Mouse (Mus musculus) left cerebral cortex, adult 8-10 months (tissue): Measurements from ENCODE around the gene Rbms3. TPM values are rescaled to one million over a fixed set of nuclear protein-coding genes. Genes with fewer than 3 reads are reported as not detected.

Source experiments
- DNase-seq, 2 experiments: peaks; one replicate each; pipeline ENCODE4 v3.0.0; 2022; ENCODE audit warnings: low spot score in 2 of 2
- total RNA-seq, 4 experiments: library from RNA; stranded (reverse); gene quantifications; 2 replicates each; pipeline ENCODE4 v1.2.4; 2022

Gene Rbms3
- total RNA-seq, 4 experiments from 2014 or later, result 12.4 to 18.1 (median 13.6) TPM

DNA sequence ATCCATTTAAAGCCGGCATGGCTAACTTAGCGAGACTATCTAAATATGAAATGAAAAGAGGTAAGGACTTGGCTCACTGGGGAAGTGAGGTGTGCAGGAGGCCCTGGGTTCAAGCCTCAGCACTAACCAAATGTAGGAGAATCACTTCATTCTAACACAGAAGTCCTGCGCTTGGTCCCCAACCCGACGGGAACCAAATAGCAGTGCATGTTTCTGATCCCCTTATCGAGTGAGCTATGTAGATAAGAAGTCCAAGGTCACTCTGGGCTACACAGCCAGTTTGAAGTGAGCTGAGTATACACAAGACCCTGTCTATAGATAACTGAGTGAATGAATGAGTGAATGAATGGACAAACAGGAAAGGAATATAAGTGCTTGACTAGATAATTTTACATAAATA is 508.1 kb downstream of the Rbms3 start:
- DNase-seq, result no peak

DNA sequence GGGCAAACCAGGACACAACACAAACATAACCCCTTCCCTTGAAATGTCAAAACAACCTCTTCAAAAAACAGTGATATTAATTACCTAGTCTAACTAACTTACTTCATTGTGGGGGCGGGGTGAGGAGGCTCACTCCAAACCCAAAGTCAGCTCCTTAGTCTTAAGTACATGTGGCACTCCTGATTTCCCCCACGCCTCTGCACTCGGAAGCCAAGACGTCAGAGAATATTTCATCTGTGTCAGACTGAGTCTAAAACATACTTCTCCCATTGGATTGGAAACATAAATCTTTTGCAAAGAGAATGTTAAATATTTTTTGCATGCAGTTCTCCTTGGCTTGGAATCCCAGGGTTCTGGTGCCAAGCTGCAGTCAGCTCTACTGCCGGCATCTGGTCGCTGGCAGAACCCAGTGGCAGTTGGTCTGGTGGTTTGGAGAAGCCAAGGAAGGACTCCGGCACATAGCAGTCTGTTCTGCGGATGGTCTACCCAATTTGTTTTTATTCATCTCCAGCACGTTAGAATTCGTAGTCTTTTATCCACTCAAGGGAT is 512.5 kb downstream of the Rbms3 start:
- peak in 1 of 2 experiments; percentile 13 for DNase-seq

DNA sequence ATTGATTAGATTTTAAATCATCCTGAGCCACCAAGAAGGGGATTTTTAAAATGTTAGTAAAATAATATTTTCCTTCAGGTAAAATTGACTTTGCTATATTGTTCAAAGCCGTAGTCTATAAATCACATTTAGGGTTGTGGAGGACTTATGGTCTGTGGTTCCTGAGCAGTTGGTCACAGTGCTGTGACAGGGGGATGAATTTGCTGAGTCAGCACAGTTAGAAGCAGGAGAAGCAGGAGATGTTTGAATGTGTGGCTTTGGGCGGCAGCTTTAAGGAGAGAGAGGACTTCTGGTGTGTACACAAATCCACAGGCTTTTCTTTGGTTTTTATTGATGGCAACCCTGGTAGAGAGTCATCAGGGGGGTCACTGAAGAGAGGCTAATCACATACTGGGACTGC is 514.1 kb downstream of the Rbms3 start:
- no peak for DNase-seq

DNA sequence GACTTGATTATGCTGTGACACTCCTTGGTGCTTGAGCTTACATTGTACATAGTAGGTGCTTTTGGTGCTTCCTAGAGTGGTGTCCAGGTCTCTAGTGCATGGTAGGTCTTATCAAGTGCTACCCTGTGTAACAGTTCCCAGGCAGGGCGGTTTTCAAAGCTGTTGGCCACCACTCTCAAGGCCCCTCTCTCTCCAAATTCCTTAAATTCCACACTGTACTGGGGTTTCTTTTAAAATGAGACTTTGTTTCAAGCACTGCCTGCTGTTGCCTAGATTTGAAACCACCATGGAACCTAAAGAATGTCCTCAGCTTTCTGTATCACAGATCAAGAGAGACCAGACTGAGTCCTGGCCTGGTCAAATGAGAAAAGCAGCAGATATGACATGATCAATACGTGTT is 516.1 kb downstream of the Rbms3 start:
- DNase-seq, result no peak

DNA sequence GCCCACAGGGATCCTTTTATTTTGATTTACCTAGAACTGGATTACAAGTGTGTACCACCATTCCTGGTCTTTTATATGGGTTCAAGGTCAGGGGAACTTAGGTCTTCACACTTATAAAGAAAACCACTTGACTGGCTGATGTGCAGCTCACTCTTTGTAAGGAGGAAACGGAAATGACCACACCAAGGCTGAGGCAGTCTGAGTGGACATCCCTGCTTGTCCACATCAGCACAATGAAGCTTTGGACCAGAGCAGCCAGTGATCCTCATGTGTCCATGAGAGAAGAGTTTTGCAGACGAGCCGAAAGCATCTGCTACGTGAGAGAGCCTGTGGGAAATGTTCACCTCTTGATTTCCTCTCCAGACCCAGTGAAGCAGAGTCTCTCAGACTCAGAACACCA is 521.8 kb downstream of the Rbms3 start:
- DNase-seq, result no peak

DNA sequence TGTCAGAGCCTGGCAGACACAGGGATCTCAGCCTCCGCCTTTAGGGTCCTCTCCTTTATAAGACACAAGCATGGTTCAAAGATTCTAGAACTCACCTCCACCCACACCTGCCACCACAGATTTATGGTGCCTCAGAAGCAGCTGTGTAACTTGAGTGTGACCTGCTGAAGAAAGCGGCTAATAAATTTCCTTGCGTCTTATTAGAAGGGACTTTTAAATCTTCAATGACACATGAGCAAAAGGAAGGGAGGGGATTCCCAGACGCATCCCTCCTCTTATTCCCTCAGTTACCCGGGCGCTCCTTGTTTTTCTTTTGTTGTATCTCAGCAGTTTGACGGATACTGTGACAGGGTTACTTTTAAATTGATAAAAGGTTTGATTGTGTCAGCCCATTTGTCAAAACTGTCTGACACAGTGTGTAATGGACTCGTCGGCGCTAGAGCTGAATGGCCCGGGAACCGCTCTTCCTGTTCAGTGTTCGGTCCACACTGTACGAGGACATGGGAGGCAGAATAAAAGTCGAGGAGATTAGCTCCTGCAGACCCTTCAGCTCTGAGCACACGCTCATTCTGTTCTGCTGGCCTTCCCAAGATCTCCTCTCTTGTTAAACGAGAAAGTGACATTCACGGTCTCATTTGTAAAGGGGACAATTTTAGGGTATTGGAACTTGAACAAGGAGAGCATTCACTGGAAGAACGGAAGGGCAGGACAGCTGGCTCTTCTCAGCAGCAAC is 527.3 kb downstream of the Rbms3 start:
- DNase-seq, result no peak

DNA sequence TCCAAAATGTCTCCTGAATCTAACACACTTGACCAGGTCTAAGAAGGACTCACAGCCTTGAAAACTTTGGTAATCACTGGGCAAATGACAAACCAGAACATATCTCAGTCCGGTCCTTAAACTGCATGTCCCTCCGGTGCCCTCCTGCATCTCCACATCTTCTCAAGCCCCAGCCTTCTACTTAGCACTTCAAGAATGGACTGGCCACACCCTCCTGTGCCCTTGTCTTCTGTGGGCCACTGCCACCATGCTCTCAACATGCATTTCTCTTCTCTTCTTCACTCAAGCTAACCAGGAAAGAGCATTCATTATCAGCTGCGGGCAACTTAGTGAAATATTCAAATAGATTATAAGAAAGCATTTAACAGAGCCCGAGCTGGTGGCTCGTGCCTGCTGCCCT is 529.5 kb downstream of the Rbms3 start:
- DNase-seq, result no peak

DNA sequence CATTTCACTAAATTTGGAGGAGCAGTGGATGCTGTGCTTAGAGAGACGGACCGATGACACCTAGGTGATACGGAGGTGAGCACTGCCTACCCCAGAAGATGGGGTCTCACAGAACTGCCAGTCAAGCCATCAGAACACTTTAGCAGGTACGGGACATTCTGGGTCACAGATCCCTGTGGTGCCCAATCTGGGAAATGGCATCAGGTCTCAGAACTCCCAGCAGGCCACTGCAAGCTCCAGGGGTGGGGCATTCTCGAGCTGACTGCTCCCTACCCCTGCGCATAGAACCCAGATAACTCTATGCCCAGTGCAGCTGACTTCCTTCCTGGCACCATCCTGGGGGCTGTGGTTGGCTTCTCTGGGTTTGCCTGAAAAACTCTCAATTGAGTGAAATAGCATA is 536.2 kb downstream of the Rbms3 start:
- DNase-seq, result no peak

DNA sequence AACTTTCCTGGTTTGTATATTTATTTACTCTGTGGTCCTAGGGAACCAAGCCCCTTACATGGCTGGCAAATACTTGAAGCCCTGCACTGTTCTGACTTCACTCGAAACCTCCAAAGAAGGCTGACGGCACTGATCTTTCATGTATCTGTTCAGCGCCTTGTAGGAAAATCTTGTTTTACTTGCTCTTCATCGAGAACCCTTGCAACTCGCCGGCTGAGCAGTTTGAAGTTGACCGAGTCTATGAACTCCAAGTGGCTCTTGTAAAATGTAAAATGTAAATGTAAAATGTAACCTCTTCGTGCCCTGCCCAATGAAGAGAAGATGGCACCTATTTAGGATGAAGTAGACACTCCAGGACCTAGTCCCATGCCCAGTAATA is 537.5 kb downstream of the Rbms3 start:
- DNase-seq, result no peak

DNA sequence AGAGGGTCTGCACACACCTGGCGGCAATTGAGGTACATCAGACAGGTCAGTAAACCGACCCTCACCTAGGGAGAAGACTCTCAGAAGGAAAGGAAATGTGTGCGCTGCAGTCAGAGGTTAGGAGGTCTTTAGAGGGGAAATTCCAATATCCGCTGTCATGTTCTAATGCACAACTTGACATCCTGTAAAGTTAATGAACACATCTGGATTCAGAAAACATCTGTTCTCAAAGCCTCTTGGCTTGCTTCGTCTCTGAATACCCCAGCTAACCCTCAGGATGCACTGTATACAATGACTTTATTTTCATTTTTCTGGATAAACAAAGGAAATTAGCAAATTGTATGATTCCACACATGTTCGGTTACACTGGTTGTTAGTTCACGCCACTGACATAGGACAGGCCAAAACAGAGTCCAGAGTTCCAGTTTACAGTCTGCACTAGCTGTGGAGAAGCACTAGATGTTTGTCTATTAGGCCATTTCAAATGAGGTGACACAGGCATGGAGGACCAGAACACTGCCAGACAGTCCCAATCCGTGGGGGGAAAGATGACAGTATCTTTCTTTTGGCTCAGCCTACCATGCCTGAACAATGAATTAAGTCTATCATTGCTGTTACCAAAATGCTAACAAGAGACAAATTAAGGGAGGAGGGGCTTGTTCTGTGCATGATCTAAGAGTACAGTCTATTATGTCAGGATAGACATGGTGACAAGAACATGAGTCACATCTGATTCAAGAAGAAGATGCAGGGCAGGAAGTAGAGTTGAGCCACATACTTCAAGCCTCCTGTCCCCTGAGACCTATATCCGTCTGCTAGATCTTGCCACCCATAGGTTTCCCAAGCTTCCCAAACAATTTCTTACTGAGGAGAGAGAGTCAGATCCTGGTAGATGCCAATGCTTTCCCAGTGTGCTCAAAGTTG is 538.2 kb downstream of the Rbms3 start:
- no peak for DNase-seq

DNA sequence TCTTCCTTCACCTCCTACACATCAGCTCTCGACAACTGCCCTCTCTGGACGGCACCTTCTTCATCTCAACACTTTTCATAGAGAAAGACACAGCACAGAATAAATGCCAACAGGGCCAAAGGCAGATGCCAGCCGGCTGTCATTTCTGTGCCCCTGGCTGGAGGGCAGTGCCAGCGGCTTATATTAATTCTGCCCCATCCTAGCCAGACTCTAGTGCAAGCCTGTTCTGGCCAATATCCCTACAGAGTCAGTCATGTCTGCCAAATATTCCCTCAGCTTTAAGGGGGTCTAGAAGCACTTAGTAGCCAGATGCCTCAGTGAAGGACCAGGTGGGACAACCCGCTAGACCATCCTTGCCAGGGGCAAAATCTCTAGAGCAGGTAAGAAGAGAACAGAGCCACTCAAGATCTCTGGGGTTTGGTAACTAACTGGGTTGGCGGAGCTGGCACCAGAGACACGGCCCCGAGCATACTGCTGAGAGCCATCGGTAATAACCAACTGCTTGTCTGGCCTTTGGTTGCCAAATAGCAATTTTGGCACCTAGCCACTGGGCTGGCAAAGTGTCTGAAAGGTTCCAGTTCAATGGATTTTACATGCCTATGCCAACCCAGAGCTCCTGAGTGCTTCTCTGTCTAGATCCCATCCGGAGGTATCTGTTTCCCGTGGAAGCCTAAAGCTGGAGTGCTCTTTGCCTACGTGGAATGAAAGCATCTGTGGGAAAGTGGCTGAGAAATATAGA is 540.1 kb downstream of the Rbms3 start:
- no peak for DNase-seq

DNA sequence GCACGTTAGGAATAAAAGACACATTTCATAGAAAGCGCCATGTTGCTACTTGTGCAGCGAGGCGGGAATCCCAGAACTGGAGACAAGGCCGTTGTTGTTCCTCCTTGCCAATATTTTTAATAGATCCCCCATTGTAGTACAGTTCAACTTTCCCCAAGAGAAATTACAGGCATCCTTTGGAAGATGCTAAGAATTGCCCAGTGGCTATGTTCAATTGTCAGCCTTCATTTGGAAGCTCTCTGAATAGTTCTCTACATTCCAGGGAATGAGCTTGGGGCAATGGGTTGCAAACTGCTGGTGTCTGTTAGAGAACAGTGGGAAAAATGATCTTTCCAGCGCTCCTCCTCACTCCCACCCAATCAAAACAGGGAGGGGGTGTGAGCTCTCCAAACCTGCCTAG is 541.4 kb downstream of the Rbms3 start:
- no peak for DNase-seq

DNA sequence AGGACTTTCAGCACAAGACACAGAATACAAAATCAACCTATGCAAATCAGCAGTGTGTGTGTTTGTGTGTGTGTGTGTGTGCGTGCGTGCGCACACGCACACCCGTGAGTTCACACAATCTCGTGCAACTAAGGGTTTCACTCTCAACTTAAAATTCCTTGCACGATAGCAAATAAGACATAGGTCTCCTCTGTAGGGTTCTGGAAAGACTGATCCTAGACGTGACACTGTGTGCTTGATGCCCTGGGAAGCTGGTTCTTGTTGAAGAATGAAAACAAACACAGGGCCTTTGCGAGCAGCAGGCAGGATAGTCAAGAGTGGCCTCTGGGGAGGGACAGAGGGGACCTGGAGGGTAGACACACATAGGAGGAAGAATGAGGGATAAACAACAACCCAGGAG is 544.0 kb downstream of the Rbms3 start:
- DNase-seq, result no peak

DNA sequence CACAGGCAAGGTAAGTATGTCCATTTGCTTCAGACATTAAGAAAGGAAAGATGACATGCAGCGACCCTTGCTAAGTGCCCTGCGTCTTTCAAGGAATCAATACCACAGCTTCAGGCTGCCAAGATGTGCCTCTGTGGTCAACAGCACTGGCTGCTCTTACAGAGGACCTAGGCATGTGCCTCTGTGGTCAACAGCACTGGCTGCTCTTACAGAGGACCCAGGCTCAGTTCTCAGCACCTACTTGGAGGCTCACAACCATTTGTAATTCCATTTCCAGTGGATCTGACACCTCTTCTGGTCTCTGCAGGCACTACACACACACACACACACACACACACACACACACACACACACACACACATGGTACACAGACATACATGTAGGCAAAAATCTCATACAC is 545.2 kb downstream of the Rbms3 start:
- no peak for DNase-seq

DNA sequence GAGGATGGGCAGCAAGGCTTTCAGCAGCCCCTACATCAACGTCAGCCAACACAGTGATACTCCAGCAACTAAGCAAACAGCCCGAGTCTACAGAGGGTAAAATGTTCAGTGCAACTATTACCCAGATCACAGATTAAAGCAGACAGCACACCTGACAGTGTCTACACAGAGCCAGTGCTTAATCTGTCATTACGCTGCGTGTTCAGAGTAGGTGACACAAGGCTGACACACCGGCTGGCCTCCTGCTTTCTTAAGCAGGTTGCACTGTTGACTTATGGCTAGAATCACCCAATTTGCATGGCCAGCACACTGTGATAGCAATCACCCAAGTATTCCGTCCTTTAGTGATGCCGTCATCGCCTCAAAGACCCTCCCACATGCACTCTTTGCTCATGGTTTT is 550.2 kb downstream of the Rbms3 start:
- DNase-seq, result no peak

DNA sequence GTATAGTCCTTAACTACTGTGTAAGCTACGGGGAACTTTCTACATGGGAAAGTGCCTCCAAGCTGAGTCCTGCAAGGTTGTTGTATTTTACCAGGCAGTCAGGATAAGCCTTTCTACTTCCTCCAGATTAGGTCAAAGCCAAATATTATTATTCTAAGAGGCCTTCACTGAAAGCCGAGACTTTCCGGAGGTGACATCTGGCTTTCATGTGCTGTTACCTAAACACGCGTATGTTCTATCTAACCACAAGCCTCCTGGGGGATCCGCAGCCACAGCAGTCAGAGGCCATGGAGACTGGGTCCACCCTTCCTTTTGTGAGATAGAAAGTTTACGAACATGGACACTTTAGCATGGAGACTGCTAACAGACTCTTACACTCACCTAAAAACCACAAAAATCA is 552.2 kb downstream of the Rbms3 start:
- no peak for DNase-seq

DNA sequence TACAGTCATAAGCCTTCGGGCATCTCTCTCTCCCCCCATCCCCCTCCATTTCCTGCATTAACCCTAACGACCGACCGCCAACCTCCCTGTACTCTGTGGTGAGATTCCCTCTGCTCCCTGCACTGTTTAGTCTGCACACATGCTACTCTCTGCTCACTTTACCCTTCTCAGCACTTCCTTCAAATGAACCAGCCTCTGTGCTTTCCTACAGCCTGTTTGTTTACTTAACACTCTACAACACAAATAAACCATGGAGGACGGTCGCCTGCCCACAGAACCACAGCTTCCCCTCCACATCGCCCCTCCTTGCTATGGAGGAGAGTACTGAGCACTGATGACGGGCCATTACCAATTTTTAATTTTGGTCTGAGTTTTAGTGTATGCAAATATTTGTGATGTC is 552.9 kb downstream of the Rbms3 start:
- no peak for DNase-seq

DNA sequence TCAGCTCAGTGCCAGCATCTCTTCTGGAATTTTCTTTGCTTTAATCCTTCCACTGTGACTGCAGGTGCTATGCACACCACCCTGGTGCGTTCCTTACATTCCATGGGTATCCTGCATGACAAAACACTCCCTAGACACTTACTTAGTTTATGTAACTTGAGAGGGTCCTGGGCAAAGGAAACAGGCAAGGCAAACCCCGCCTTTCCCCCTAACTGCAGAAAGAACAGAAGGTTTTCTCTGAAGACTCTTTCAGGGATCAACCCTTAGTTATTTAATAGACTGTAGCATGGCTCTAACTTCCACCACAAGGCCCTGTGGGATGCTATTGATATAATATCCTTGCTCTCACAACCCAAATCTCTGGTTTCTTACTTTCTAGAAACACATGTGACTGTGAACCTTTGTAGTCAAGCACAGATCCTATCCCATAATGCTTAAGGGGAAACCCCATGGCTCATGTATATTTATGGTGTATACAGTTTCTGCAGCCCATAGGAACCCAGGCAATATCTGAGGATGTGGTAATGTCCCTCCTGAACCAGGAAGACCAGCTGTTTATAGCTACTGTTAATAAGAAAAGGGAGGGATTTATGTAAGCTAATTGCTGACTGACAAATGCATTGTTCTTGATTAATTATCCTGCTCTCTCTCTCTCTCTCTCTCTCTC is 557.1 kb downstream of the Rbms3 start:
- DNase-seq, result no peak

DNA sequence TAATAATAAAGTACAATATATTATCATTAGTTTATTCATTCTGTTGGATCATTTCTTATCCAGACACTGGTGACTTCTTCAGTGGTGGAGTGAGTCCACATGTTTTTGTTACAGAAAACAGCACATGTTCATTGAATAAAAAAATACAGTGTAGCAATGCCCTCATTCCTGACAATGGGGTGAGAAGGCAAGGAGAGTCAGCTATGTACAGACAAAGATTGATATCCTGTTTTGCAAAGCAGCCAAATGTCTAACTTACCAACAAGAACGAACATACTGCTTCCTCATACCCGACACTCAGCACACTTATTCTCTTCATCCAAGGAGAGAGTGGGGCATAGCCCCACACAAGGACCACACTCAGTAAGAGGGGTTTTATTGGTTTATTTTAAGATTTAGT is 559.1 kb downstream of the Rbms3 start:
- no peak for DNase-seq

DNA sequence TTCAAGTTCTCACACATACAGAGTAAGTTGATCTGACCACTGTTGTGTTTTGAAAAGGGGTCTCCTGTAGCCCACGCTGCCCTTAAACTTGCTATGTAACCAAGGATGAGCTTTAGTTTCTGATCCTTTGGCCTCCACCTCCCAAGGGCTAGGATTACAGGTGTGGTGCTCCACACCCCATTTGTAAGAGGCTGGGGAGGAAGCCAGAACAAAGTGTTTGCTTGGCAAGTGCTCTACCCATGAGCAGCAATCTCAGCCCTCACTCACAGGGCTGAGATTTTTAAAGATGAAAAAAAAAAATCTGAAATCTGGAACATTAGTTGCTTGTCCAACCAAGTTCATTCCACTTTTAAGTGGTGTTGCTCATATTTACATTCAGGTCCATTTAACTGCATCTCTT is 560.5 kb downstream of the Rbms3 start:
- DNase-seq, result no peak

DNA sequence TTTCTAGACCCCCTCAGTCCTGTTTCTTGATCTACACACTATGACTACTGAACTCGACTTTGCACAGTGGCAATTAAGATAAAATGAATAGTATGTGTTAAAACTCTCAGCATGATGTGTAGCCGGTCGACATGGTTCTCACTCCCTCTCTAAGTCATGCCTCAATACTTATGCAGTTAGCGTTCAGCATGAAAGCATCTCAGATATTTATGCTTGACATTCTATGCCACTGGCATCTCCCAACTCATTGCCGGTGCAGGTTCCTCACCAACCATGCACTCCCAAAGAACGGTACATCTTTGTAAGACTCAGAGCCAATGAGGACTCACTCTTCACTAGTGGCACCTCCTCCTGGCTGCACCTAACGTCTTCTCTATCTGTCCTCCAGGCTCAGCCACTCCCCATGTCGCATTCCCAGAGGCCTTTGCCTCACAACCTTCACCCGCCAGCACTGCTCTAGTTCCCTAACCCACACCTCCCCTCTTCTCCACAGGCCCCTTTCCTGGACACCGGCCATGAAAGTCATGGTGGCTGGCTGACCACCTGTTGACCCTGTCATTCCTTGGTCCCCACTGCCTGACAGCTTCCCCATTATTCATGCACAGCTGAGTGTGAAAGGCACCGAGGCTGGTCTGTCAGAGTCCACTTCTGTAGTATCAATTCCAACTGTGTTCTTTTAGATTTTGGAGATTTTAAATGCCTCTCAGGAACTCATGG is 561.9 kb downstream of the Rbms3 start:
- DNase-seq, result no peak
